Mouse (Mus musculus) G1E (cell line): ENCODE measurements around the gene Alpl. TPM values are rescaled to one million over a fixed set of nuclear protein-coding genes. Genes with fewer than 3 reads are reported as not detected.

ENCODE experiments used
- ATAC-seq: 2 replicates; pipeline ENCODE4 v1.8.0; 2016; ENCODE audit warnings: mild to moderate bottlenecking; ENCODE audit not compliant: insufficient number of reproducible peaks, poor library complexity, low FRiP score, severe bottlenecking; ENCODE audit errors: extremely low read depth
- DNase-seq: peaks from one replicate; pipeline ENCODE4 v3.0.0; 2012; ENCODE audit warnings: low spot score
- H3K27me3 ChIP-seq: 2 replicates; pipeline ENCODE4 v1.6.1; 2012; ENCODE audit warnings: mild to moderate bottlenecking, low read length, inconsistent platforms; ENCODE audit not compliant: insufficient read depth
- H3K36me3 ChIP-seq: replicated peaks from 2 replicates; pipeline ENCODE3; 2012; ENCODE audit warnings: mild to moderate bottlenecking, inconsistent platforms
- H3K4me1 ChIP-seq: 2 replicates; pipeline ENCODE4 v1.6.1; 2012; ENCODE audit warnings: low read depth, low read length, inconsistent platforms, mixed read lengths; ENCODE audit not compliant: insufficient read depth
- H3K4me3 ChIP-seq: 2 replicates; pipeline ENCODE4 v1.5.1; 2012; ENCODE audit warnings: low read depth, mild to moderate bottlenecking, inconsistent platforms, low read length, moderate library complexity, mixed read lengths
- H3K9me3 ChIP-seq: replicated peaks from 2 replicates; pipeline ENCODE4 v1.6.1; 2012; ENCODE audit warnings: inconsistent platforms
- CTCF ChIP-seq: IDR thresholded peaks from 2 replicates; pipeline ENCODE4 v1.5.1; 2012; ENCODE audit warnings: low read depth, low read length, inconsistent platforms, mixed read lengths
- GATA1 ChIP-seq: IDR thresholded peaks from 2 replicates; pipeline ENCODE4 v1.6.1; 2012; ENCODE audit warnings: borderline replicate concordance, low read length, inconsistent platforms, mixed read lengths
- GATA2 ChIP-seq: IDR thresholded peaks from 2 replicates; pipeline ENCODE4 v1.6.1; 2012; ENCODE audit warnings: low read depth, low read length, inconsistent platforms, borderline replicate concordance
- POLR2AphosphoS5 ChIP-seq: IDR thresholded peaks from 2 replicates; pipeline ENCODE4 v1.6.1; 2012; ENCODE audit warnings: low read depth, low read length, inconsistent platforms; ENCODE audit not compliant: insufficient replicate concordance
- TAL1 ChIP-seq: conservative IDR thresholded peaks from 2 replicates; pipeline ENCODE4 v1.6.1; 2012; ENCODE audit warnings: low read depth, low read length, inconsistent platforms, mixed read lengths
- polyA plus RNA-seq: library from polyadenylated mRNA; stranded (reverse); fragments of >175 nt; gene quantifications from 2 replicates; pipeline ENCODE4 v1.2.3, GENCODE M21; 2012
- total RNA-seq, 2 experiments: library from RNA; stranded (forward) in 1 of 2; stranded (reverse) in 1 of 2; fragments of 200-1000 nt in 1 of 2; fragments of >200 nt in 1 of 2; fragmentation: Nextera tagmentation in 1 of 2; gene quantifications; 2 replicates each; pipeline ENCODE4 v1.2.3; 2014 to 2017

The Alpl gene
- total and polyA plus RNA-seq, 3 experiments, result not detected

DNA sequence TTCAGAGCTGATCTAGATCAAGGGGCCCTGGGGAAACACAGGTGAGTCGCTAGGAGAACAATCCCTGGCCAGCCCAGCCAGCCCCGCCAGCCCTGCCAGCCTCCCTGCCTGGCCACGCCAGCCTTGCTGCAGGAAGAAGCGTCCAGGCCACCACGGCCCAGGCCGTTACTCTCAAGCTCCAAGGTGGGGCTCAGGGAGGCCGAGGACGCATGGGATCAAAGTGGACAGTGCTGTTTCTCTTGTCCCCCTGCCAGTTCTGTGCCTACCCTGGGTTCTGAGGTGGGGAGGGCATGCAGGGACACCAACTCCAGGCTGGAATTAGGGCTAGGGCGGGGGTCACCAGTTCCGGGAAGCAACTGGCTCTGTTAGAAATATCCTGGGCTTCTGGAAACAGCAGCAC lies 64.3 kb downstream of the Alpl start:
- no peak for ATAC-seq
- Histone ChIP-seq H3K36me3 (no peaks in the 10 kb centered on the region), H3K4me1 (no peaks in the 10 kb centered on the region; the same call in 1 of the 2 replicates), H3K27me3 (peaks cover 14% of the 10 kb centered on the region; the same call in 1 of the 2 replicates), H3K4me3 (no peak overlapping the region), H3K9me3 (no peaks in the 10 kb centered on the region)
- TF ChIP-seq GATA2, result no peak
- no peak for TF ChIP-seq TAL1
- no peak for TF ChIP-seq CTCF
- TF ChIP-seq GATA1, result no peak
- no peak for TF ChIP-seq POLR2AphosphoS5
- no peak for DNase-seq

DNA sequence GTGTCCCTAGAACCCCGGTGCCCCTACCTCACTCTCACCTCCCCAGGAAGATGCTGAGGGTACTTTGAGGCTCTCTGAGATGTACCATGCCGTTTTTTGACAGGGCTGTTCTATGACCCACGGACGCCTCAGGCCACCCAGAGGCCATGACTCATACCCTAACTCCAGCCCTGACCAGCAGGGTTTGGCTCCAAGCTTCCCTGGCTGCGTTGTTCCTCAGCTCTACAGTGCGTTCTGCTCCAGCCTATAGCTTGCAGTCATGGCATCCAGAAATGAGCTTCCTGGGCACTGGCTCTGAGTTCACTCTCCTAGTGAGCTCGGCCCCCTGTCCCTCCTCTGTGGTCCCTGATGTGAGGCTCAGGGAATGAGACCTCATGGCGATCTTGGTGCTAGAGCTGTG lies 65.4 kb downstream of the Alpl start:
- no peak for TF ChIP-seq GATA1
- Histone ChIP-seq H3K4me1 (no peaks in the 10 kb centered on the region; the same call in 1 of the 2 replicates), H3K9me3 (no peaks in the 10 kb centered on the region), H3K27me3 (peaks cover 14% of the 10 kb centered on the region; the same call in 1 of the 2 replicates), H3K36me3 (no peaks in the 10 kb centered on the region), H3K4me3 (no peak overlapping the region)
- ATAC-seq (no peak), DNase-seq (no peak)

GRCm38 (mm10) chr4:137730134-137730533 lies 66.0 kb downstream of the Alpl start:
- ATAC-seq (no peak), DNase-seq (peak; percentile 64)
- TF ChIP-seq GATA2 (no peak), GATA1 (no peak), POLR2AphosphoS5 (no peak), CTCF (peak; percentile 55)
- H3K36me3 ChIP-seq, result no peaks in the 10 kb centered on the region
- H3K4me3 ChIP-seq, result no peak overlapping the region
- H3K27me3 ChIP-seq, result peaks cover 14% of the 10 kb centered on the region; the same call in 1 of the 2 replicates
- H3K9me3 ChIP-seq, result no peaks in the 10 kb centered on the region
- no peaks in the 10 kb centered on the region; the same call in 1 of the 2 replicates for H3K4me1 ChIP-seq

DNA sequence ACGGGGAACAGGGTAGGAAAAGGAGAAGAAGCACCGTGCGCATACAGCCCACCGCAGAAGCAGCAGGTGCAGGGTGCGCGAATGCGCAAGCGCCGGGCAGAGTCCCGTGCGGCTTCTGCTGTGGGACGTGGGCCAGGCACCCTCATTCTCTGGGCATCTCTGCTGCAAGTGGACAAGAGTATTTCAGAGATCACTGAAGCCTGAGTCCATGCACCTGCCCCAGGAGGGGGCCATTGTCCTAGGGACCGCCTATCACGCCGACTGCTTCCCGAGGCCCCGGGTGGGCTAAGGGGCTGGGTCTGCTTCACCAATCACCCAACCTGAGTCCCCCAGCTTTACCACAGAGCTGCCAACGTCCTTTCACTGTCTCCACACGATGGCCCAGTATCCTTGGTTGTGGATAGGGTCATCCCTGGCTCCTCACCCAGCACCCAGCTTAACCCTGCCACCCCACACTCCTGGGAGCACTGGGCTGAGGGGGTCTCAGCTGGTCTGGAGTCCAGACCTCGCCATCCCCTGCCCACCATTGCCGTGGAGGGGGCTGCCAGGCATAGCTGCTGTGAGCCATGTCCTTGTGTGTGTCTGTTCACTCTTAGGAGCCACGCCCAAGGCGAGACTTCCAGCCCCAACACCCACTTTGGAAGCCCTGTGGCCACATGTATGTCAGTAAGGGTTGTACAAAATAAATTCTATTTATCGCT lies 66.9 kb downstream of the Alpl start:
- TF ChIP-seq GATA1 (no peak), CTCF (no peak), POLR2AphosphoS5 (no peak), GATA2 (no peak), TAL1 (no peak)
- no peak for ATAC-seq

DNA sequence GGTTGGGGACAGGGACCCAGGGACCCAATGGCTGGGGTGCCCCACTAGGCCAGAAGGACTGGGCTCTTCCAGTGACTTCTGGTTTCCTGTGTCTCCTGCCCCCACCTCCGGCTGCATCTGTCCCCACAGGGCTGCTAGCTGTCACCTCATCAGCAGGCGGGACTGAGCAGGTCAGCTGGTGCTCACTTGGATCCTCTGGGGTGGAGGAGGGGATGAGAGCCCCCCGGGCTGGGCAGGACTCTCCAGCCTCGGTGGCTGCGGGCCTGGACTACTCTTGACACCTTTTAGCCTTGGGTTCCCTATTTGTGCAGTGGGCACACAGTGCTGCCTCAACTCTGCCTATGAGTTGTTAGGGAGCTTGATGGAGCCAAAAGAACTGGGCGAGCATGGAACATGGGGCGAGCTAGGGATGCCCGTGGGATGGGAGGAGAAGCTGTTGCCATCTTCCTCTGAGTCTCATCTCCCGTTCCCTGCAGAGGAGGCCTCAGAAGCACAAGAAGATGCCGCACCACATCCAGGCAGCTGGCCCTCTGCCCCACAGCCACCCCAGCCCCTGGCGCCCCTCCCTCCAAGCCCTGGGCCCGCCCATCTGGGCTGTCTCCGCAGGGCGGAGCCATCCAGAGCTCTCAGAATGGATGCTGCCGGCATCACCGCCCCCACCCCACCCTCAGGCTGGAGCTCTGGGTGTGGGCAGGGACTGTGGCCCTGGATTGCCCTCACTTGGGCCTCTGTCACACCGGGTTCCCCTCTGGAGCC lies 67.6 kb downstream of the Alpl start:
- DNase-seq, result no peak
- no peaks in the 10 kb centered on the region for H3K36me3 ChIP-seq
- H3K4me1 ChIP-seq, result no peaks in the 10 kb centered on the region; the same call in 1 of the 2 replicates
- H3K27me3 ChIP-seq, result peaks cover 14% of the 10 kb centered on the region; the same call in 1 of the 2 replicates
- H3K4me3 ChIP-seq, result no peak overlapping the region
- H3K9me3 ChIP-seq, result no peaks in the 10 kb centered on the region
- no peak for ATAC-seq
- TF ChIP-seq GATA1, result no peak
- no peak for TF ChIP-seq GATA2
- no peak for TF ChIP-seq POLR2AphosphoS5
- TF ChIP-seq CTCF, result no peak
- TF ChIP-seq TAL1, result no peak

More for the DNA sequence above, 66.9 kb downstream of the Alpl start:
- no peak for DNase-seq
- no peaks in the 10 kb centered on the region for H3K36me3 ChIP-seq
- H3K4me3 ChIP-seq, result no peak overlapping the region
- no peaks in the 10 kb centered on the region for H3K9me3 ChIP-seq
- no peaks in the 10 kb centered on the region; the same call in 1 of the 2 replicates for H3K4me1 ChIP-seq
- H3K27me3 ChIP-seq, result peaks cover 14% of the 10 kb centered on the region; the same call in 1 of the 2 replicates

GRCm38 (mm10) chr4:137727506-137728187 lies 68.5 kb downstream of the Alpl start:
- DNase-seq (no peak), ATAC-seq (no peak)
- no peaks in the 10 kb centered on the region for H3K9me3 ChIP-seq
- peaks cover 12% of the 10 kb centered on the region; the same call in 1 of the 2 replicates for H3K27me3 ChIP-seq
- H3K4me3 ChIP-seq, result no peak overlapping the region
- H3K36me3 ChIP-seq, result no peaks in the 10 kb centered on the region
- TF ChIP-seq CTCF, result no peak
- no peak for TF ChIP-seq GATA2
- no peak for TF ChIP-seq GATA1
- no peaks in the 10 kb centered on the region; the same call in 1 of the 2 replicates for H3K4me1 ChIP-seq
